8 mouse cellular contexts compared by ENCODE assay signal in genomic region chrX:10713839-10714637, GRCm38 (mm10). TPM values are rescaled to one million over a fixed set of nuclear protein-coding genes. Genes with fewer than 3 reads are reported as not detected.
DNase-seq lines count a peak whose midpoint lies in the region; ATAC-seq and TF ChIP-seq lines count a peak whose summit lies in the region.

No protein-coding gene starts in this region.

- H3K27me3 ChIP-seq in ES-Bruce4 (ENCODE audit: control insufficient read depth, insufficient read depth, low read length, poor library complexity, severe bottlenecking) = no peaks in the 10 kb centered on the region
- no peaks in the 10 kb centered on the region for H3K27me3 ChIP-seq in forebrain, postnatal 0 days (ENCODE audit: insufficient read depth, low read length)
- H3K27me3 ChIP-seq in kidney, embryonic 16.5 days (ENCODE audit: insufficient read depth, low read length) = no peaks in the 10 kb centered on the region
- no peaks in the 10 kb centered on the region for H3K27me3 ChIP-seq in midbrain, embryonic 12.5 days

- H3K4me1 ChIP-seq in ES-Bruce4 (ENCODE audit: control insufficient read depth, insufficient read depth, low read length) = no peaks in the 10 kb centered on the region
- no peaks in the 10 kb centered on the region for H3K4me1 ChIP-seq in forebrain, postnatal 0 days (ENCODE audit: insufficient read depth)
- peaks cover 9% of the 10 kb centered on the region; the same call in 1 of the 2 replicates for H3K4me1 ChIP-seq in kidney, embryonic 16.5 days (ENCODE audit: insufficient read depth, low read length)
- peaks cover 5% of the 10 kb centered on the region; the same call in 1 of the 2 replicates for H3K4me1 ChIP-seq in midbrain, embryonic 12.5 days

- peak; percentile 27 to 62 for DNase-seq in adrenal gland, adult (ENCODE audit: inconsistent age in 2 of 2, low spot score in 1 of 2)
- DNase-seq in adrenal gland, adult 18-20 months (ENCODE audit: low spot score in 2 of 2) = no peak
- DNase-seq in forebrain, postnatal 0 days = no peak
- DNase-seq in gastrocnemius, adult 8-10 months (ENCODE audit: low spot score in 2 of 2) = no peak
- no peak for DNase-seq in ovary, adult 18-20 months (ENCODE audit: low spot score)

- H3K4me2 ChIP-seq in forebrain, postnatal 0 days (ENCODE audit: low read depth) = peak overlapping the region; percentile 21; the same call in 1 of the 2 replicates
- H3K4me2 ChIP-seq in kidney, embryonic 16.5 days (replicated peaks; ENCODE audit: low read depth, low read length) = peak overlapping the region; percentile 49
- H3K4me2 ChIP-seq in midbrain, embryonic 12.5 days (replicated peaks) = peak overlapping the region; percentile 40

- no peaks in the 10 kb centered on the region; the same call in 1 of the 2 replicates for H3K9me3 ChIP-seq in ES-Bruce4 (replicated peaks; ENCODE audit: control insufficient read depth, insufficient read depth, low read length, poor library complexity, severe bottlenecking)
- H3K9me3 ChIP-seq in forebrain, postnatal 0 days (ENCODE audit: low read length) = no peaks in the 10 kb centered on the region
- no peaks in the 10 kb centered on the region for H3K9me3 ChIP-seq in kidney, embryonic 16.5 days (ENCODE audit: low read length)
- no peaks in the 10 kb centered on the region for H3K9me3 ChIP-seq in midbrain, embryonic 12.5 days

- TF ChIP-seq CTCF in ES-Bruce4 (IDR thresholded peaks at IDR 0.05; ENCODE audit: low read depth, low read length) = no peak
- peak; percentile 20 for TF ChIP-seq CTCF in forebrain, postnatal 0 days (IDR thresholded peaks at IDR 0.05; ENCODE audit: low read depth)

- no peak for TF ChIP-seq EP300 in ES-Bruce4 (IDR thresholded peaks at IDR 0.05; ENCODE audit: insufficient read depth, low read depth, low read length)

- ATAC-seq in forebrain, postnatal 0 days = no peak
- no peak for ATAC-seq in kidney, embryonic 16.5 days (ENCODE audit: low FRiP score, low TSS enrichment)
- no peak for ATAC-seq in midbrain, embryonic 12.5 days (ENCODE audit: low FRiP score, low read depth)

- 43% methylated on average over 11 of the region's 11 CpGs for WGBS in forebrain, postnatal 0 days
- 35% methylated on average over 11 of the region's 11 CpGs for WGBS in kidney, embryonic 16.5 days
- 39% methylated on average over 11 of the region's 11 CpGs for WGBS in midbrain, embryonic 12.5 days

- peak overlapping the region; percentile 52; the same call in 1 of the 2 replicates for H3K9ac ChIP-seq in ES-Bruce4 (ENCODE audit: low read depth, poor library complexity, severe bottlenecking)
- no peak overlapping the region for H3K9ac ChIP-seq in forebrain, postnatal 0 days
- no peak overlapping the region for H3K9ac ChIP-seq in kidney, embryonic 16.5 days (replicated peaks; ENCODE audit: low read length)
- no peak overlapping the region for H3K9ac ChIP-seq in midbrain, embryonic 12.5 days (replicated peaks)

- H3K36me3 ChIP-seq in ES-Bruce4 (ENCODE audit: control insufficient read depth, insufficient read depth, low read length, poor library complexity, severe bottlenecking) = no peaks in the 10 kb centered on the region
- no peaks in the 10 kb centered on the region for H3K36me3 ChIP-seq in forebrain, postnatal 0 days (ENCODE audit: insufficient read depth)
- no peaks in the 10 kb centered on the region for H3K36me3 ChIP-seq in kidney, embryonic 16.5 days (ENCODE audit: insufficient read depth, low read length)
- no peaks in the 10 kb centered on the region for H3K36me3 ChIP-seq in midbrain, embryonic 12.5 days

- H3K27ac ChIP-seq in ES-Bruce4 (ENCODE audit: insufficient read depth, low read length) = peak overlapping the region; percentile 86
- no peak overlapping the region for H3K27ac ChIP-seq in forebrain, postnatal 0 days (ENCODE audit: low read depth, low read length)
- H3K27ac ChIP-seq in kidney, embryonic 16.5 days (ENCODE audit: low read length) = peak overlapping the region; percentile 84
- peak overlapping the region; percentile 68; the same call in 1 of the 2 replicates for H3K27ac ChIP-seq in midbrain, embryonic 12.5 days (replicated peaks)

- no peak overlapping the region; the same call in 1 of the 2 replicates for H3K4me3 ChIP-seq in ES-Bruce4 (ENCODE audit: low read depth, low read length)
- no peak overlapping the region for H3K4me3 ChIP-seq in forebrain, postnatal 0 days (ENCODE audit: low read depth, low read length)
- H3K4me3 ChIP-seq in kidney, embryonic 16.5 days (ENCODE audit: low read length) = peak overlapping the region; percentile 26
- 0 out of 2 replicates have a peak overlapping the region, but pooled peaks have one; percentile 5 for H3K4me3 ChIP-seq in midbrain, embryonic 12.5 days

- no peak for TF ChIP-seq POLR2A in ES-Bruce4 (IDR thresholded peaks at IDR 0.05; ENCODE audit: insufficient read depth, low read length)

RNA-seq across cellular contexts. Expression of gene Mid1ip1, which starts 0.8 kb away (rescaled TPM):
- total RNA-seq in adrenal gland, adult 18-20 months (2021) = 10 to 100 TPM; 67.7 to 82.5 TPM
- polyA plus RNA-seq in ES-Bruce4 (2011; ENCODE audit: insufficient read depth, insufficient read length, low read depth, missing spikeins) = 38.0 and 41.1 TPM in 2 replicates
- 81.6 and 96.9 TPM in 2 replicates for total RNA-seq in forebrain, postnatal 0 days (2014; rRNA removed)
- polyA plus RNA-seq in forebrain, postnatal 0 days (2015; fragmentation: Nextera tagmentation; extraction: Ambion mirVana) = 89.0 and 108 TPM in 2 replicates
- 49.4 and 58.3 TPM in 2 replicates for polyA plus RNA-seq in kidney, embryonic 16.5 days (2015; fragmentation: Nextera tagmentation; extraction: Ambion mirVana)
- polyA plus RNA-seq in midbrain, embryonic 12.5 days (2016; fragmentation: Nextera tagmentation; extraction: Ambion mirVana) = 47.8 and 52.8 TPM in 2 replicates
- total RNA-seq in gastrocnemius, adult 8-10 months (2022) = 10 to 100 TPM; 31.5 to 56.6 (median 35.3) TPM

Comparison
In these comparisons a context has a peak if more than half of its experiments do, and no peak if none do; other contexts are left out.
1. DNase-seq: peak in adrenal gland, adult (2 of 2); none in adrenal gland, adult 18-20 months (0 of 2), forebrain, postnatal 0 days (single experiment), gastrocnemius, adult 8-10 months (0 of 2) and ovary, adult 18-20 months (single experiment).
2. H3K4me3 ChIP-seq: peak in kidney, embryonic 16.5 days (single experiment) and midbrain, embryonic 12.5 days (single experiment); none in ES-Bruce4 (single experiment) and forebrain, postnatal 0 days (single experiment).
3. Peak in every context shown above with its lines, with median percentiles within 50 percentile points of each other: H3K4me2 ChIP-seq.